Mouse (Mus musculus): Measurements from ENCODE around the gene Cdc42se1.

DNA sequence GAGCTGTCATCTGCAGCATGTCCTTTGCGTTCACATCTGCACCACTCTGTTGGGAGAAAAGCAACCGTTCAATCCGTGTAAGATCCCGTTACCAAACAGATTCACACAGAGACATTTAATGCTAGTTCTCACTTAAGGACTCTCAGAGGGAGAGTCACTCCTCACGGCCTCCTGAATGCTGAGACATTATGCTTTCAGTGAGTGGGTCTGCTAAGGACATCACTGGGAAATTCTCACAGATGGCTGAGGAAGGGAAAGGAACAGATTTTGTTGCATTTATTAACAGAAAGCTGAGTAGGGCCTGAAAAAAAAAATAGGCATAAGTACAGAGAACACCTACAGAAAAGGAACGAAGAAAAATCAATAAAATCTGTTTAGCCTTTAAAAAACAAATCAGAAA, 24.7 kb upstream of the Cdc42se1 start:
- TF ChIP-seq CHD2 (IDR thresholded peaks at IDR 0.05; ENCODE audit: low read length) (no peak), ZNF384 (IDR thresholded peaks at IDR 0.05; ENCODE audit: low read depth, low read length) (no peak), POLR2A (IDR thresholded peaks at IDR 0.05; ENCODE audit: control insufficient read depth in 1 of 2, insufficient read depth in 1 of 2, low read depth in 1 of 2, low read length in 2 of 2, poor library complexity in 1 of 2) (no peak)
